Mouse (Mus musculus) c-Kit-positive CD71-positive TER-119-negative erythroid progenitor cells, embryonic 14.5 days (primary cell): Measurements from ENCODE around the gene Fabp3.

ENCODE experiments used
- DNase-seq: peaks from one replicate; pipeline ENCODE4 v3.0.0-alpha.2; 2013; ENCODE audit warnings: low read depth

The Fabp3 gene

GRCm38 (mm10) chr4:130327366-130327765 is 19.0 kb downstream of the Fabp3 start:
- no peak for DNase-seq

- DNase-seq, result no peak
Observed at GRCm38 (mm10) chr4:130335867-130336266, 27.5 kb downstream of the Fabp3 start.

- DNase-seq, result peak; percentile 49
Observed at GRCm38 (mm10) chr4:130341691-130342090, 33.3 kb downstream of the Fabp3 start.

GRCm38 (mm10) chr4:130349666-130350065 is 41.3 kb downstream of the Fabp3 start:
- no peak for DNase-seq

- DNase-seq, result no peak
Observed at GRCm38 (mm10) chr4:130350690-130351422, 42.5 kb downstream of the Fabp3 start.

- no peak for DNase-seq
Observed at GRCm38 (mm10) chr4:130352588-130352987, 44.2 kb downstream of the Fabp3 start.

GRCm38 (mm10) chr4:130357946-130358345 is 49.6 kb downstream of the Fabp3 start:
- no peak for DNase-seq

GRCm38 (mm10) chr4:130359486-130360237 is 51.3 kb downstream of the Fabp3 start, which contains the start of the genes Zcchc17 and Snrnp40:
Gene Zcchc17 (minus strand): TSS chr4:130359943.
Gene Snrnp40 (plus strand): TSS chr4:130360132.
- DNase-seq, result peak; percentile 100

- DNase-seq, result no peak
Observed at GRCm38 (mm10) chr4:130360238-130360590, 51.8 kb downstream of the Fabp3 start.
